Mouse (Mus musculus) inflammation-experienced regulatory T-cells, adult 6 months (primary cell): ENCODE results near the gene Rbm31y. TPM values are rescaled to one million over a fixed set of nuclear protein-coding genes. Genes with fewer than 3 reads are reported as not detected.
"Not testable (repeated sequence)": the region's sequence is repeated elsewhere in the genome, so short reads cannot be mapped to it uniquely, and the experiment has no call there.

ENCODE experiments used
- ATAC-seq: one replicate; pipeline ENCODE4 v1.8.0; 2017
- polyA plus RNA-seq, 3 experiments: library from polyadenylated mRNA; unstranded; fragments of 100-300 nt; shearing (Covaris generic); gene quantifications; one replicate each; pipeline ENCODE4 v1.2.1; 2017

The Rbm31y gene
- not detected for polyA plus RNA-seq

DNA sequence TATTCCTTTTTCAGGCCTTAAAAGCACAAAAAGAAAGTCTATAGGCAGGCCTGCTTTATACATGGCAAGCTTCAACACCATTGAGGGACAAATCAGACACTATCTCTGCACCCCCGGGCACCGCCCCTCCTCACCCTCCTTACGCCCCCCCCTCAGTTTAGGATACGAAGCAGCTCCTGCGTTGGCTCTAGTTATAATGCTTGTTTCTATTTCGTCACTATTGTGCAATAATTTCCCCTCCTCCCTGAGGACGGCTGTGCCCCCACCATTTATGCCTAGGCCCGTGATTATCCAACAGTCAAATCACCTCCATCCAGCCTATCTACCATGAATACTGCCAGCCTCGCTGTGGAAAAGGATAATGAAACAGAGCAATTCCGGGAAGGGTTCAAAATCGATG lies at the start of gene Rbm31y:
Gene Rbm31y (plus strand): TSS at position 301 of the 400 bp plus-strand sequence.
- ATAC-seq = not testable (repeated sequence)
